Mouse (Mus musculus): ENCODE measurements around the gene Trpm4.
"Not testable (repeated sequence)": the region's sequence is repeated elsewhere in the genome, so short reads cannot be mapped to it uniquely, and the experiment has no call there.

Trpm4 gene

GRCm38 (mm10) chr7:45333431-45333982 is at the start of gene Trpm4:
Trpm4 (minus strand) TSS chr7:45333780.
- no peak for DNase-seq (ENCODE audit: low spot score)

GRCm38 (mm10) chr7:45376057-45376456 is 42.5 kb upstream of the Trpm4 start:
- no peak for DNase-seq (ENCODE audit: low spot score)

- no peak for DNase-seq (ENCODE audit: low spot score)
Measured at GRCm38 (mm10) chr7:45374620-45375019, 41.0 kb upstream of the Trpm4 start.

GRCm38 (mm10) chr7:45372371-45372770 is 38.8 kb upstream of the Trpm4 start:
- DNase-seq (ENCODE audit: low spot score), result no peak

- DNase-seq (ENCODE audit: low spot score), result peak; percentile 82
Measured at GRCm38 (mm10) chr7:45370475-45371311, 37.1 kb upstream of the Trpm4 start, which contains the start of gene Lin7b. Lin7b (minus strand) TSS chr7:45370583.

GRCm38 (mm10) chr7:45369836-45370474 is 36.4 kb upstream of the Trpm4 start:
- DNase-seq (ENCODE audit: low spot score), result no peak

- DNase-seq (ENCODE audit: low spot score), result no peak
Measured at GRCm38 (mm10) chr7:45369022-45369745, 35.6 kb upstream of the Trpm4 start.

- DNase-seq (ENCODE audit: low spot score), result no peak
Measured at GRCm38 (mm10) chr7:45368178-45368577, 34.6 kb upstream of the Trpm4 start.

GRCm38 (mm10) chr7:45367020-45367880 is 33.7 kb upstream of the Trpm4 start:
- DNase-seq (ENCODE audit: low spot score), result peak; percentile 89

- no peak for DNase-seq (ENCODE audit: low spot score)
Measured at GRCm38 (mm10) chr7:45366652-45367019, 33.1 kb upstream of the Trpm4 start, which contains the start of gene Ppfia3. Ppfia3 (minus strand) TSS chr7:45367019.

GRCm38 (mm10) chr7:45365742-45366651 is 32.4 kb upstream of the Trpm4 start:
- DNase-seq (ENCODE audit: low spot score), result no peak

GRCm38 (mm10) chr7:45363983-45364382 is 30.4 kb upstream of the Trpm4 start:
- no peak for DNase-seq (ENCODE audit: low spot score)

GRCm38 (mm10) chr7:45362801-45363200 is 29.2 kb upstream of the Trpm4 start:
- peak; percentile 71 for DNase-seq (ENCODE audit: low spot score)

- no peak for DNase-seq (ENCODE audit: low spot score)
Measured at GRCm38 (mm10) chr7:45361243-45361804, 27.7 kb upstream of the Trpm4 start.

GRCm38 (mm10) chr7:45360404-45361125 is 27.0 kb upstream of the Trpm4 start:
- no peak for DNase-seq (ENCODE audit: low spot score)

GRCm38 (mm10) chr7:45359081-45359480 is 25.5 kb upstream of the Trpm4 start:
- not testable (repeated sequence) for DNase-seq (ENCODE audit: low spot score)

GRCm38 (mm10) chr7:45356087-45356486 is 22.5 kb upstream of the Trpm4 start:
- no peak for DNase-seq (ENCODE audit: low spot score)

- DNase-seq (ENCODE audit: low spot score), result no peak
Measured at GRCm38 (mm10) chr7:45355318-45356020, 21.9 kb upstream of the Trpm4 start.

GRCm38 (mm10) chr7:45353041-45353440 is 19.5 kb upstream of the Trpm4 start:
- no peak for DNase-seq (ENCODE audit: low spot score)
